Mouse (Mus musculus): ENCODE measurements around the gene 4930407I10Rik.

Gene 4930407I10Rik

GRCm38 (mm10) chr15:82063909-82064308, 5.0 kb downstream of the 4930407I10Rik start:
- DNase-seq = no peak

GRCm38 (mm10) chr15:82065511-82065910, 6.6 kb downstream of the 4930407I10Rik start:
- DNase-seq = peak; percentile 70

GRCm38 (mm10) chr15:82069898-82070297, 10.9 kb downstream of the 4930407I10Rik start, which contains the start of gene Mei1:
Mei1 (plus strand) TSS chr15:82069996.
- DNase-seq = no peak

GRCm38 (mm10) chr15:82071816-82072469, 13.0 kb downstream of the 4930407I10Rik start:
- no peak for DNase-seq

GRCm38 (mm10) chr15:82073490-82073889, 14.5 kb downstream of the 4930407I10Rik start:
- DNase-seq = no peak

GRCm38 (mm10) chr15:82079883-82080282, 20.9 kb downstream of the 4930407I10Rik start:
- DNase-seq = no peak

- DNase-seq = peak; percentile 5
Measured at GRCm38 (mm10) chr15:82081161-82081560, 22.2 kb downstream of the 4930407I10Rik start.

GRCm38 (mm10) chr15:82085606-82086005, 26.7 kb downstream of the 4930407I10Rik start:
- no peak for DNase-seq

GRCm38 (mm10) chr15:82086131-82086530, 27.2 kb downstream of the 4930407I10Rik start:
- DNase-seq = no peak

GRCm38 (mm10) chr15:82087266-82087665, 28.3 kb downstream of the 4930407I10Rik start:
- no peak for DNase-seq

GRCm38 (mm10) chr15:82091061-82091460, 32.1 kb downstream of the 4930407I10Rik start:
- no peak for DNase-seq

GRCm38 (mm10) chr15:82106953-82107555, 48.1 kb downstream of the 4930407I10Rik start:
- DNase-seq = no peak

All from kidney, adult 11 months (tissue).